Mouse (Mus musculus) neural tube, embryonic 14.5 days (tissue): ENCODE measurements at regions not wholly inside any gene's neighbourhood (a gene's known extent, or its start where the extent isn't known, plus 50 kb on each side); places are given as distances from the start of the nearest gene placed in this dataset.
A peak's percentile ranks its signal among the peaks of the same experiment; 100 is the strongest.

ENCODE experiments used
- ATAC-seq: fragments of 200-750 bp; cut with Nextera tagmentation; 2 replicates; pipeline ENCODE4 v1.8.0; 2017; ENCODE audit warnings: low read depth, mild to moderate bottlenecking, moderate TSS enrichment, moderate library complexity
- H3K27ac ChIP-seq: fragments of 300-500 bp; sonication (generic); 2 replicates; pipeline ENCODE4 v1.5.1; 2014; ENCODE audit warnings: low read depth, mild to moderate bottlenecking, control low read depth, low read length, moderate library complexity, mixed read lengths
- H3K27me3 ChIP-seq: fragments of 300-500 bp; sonication (generic); 2 replicates; pipeline ENCODE4 v1.6.1; 2014; ENCODE audit warnings: low read length; ENCODE audit not compliant: control insufficient read depth, insufficient read depth
- H3K36me3 ChIP-seq: fragments of 300-500 bp; sonication (generic); 2 replicates; pipeline ENCODE4 v1.6.1; 2014; ENCODE audit warnings: low read length, mixed read lengths; ENCODE audit not compliant: control insufficient read depth, insufficient read depth
- H3K4me1 ChIP-seq: fragments of 300-500 bp; sonication (generic); 2 replicates; pipeline ENCODE4 v1.6.1; 2014; ENCODE audit warnings: low read length; ENCODE audit not compliant: control insufficient read depth, insufficient read depth
- H3K4me2 ChIP-seq: fragments of 300-500 bp; sonication (generic); 2 replicates; pipeline ENCODE4 v1.6.1; 2014; ENCODE audit warnings: mild to moderate bottlenecking, low read depth, low read length, control low read depth
- H3K4me3 ChIP-seq: fragments of 300-500 bp; sonication (generic); 2 replicates; pipeline ENCODE4 v1.5.1; 2014; ENCODE audit warnings: low read depth, low read length, control low read depth, mixed read lengths
- H3K9ac ChIP-seq: fragments of 300-500 bp; sonication (generic); replicated peaks from 2 replicates; pipeline ENCODE4 v1.6.1; 2014; ENCODE audit warnings: low read depth, mild to moderate bottlenecking, control low read depth, low read length, mixed read lengths
- H3K9me3 ChIP-seq: fragments of 300-500 bp; sonication (generic); 2 replicates; pipeline ENCODE4 v1.6.1; 2016; ENCODE audit warnings: low read length; ENCODE audit not compliant: control insufficient read depth
- WGBS: fragments of 180-500 bp; shearing (Covaris S2); extraction: QIAGEN DNeasy Blood & Tissue Kit; methylation state at CpG from one replicate; pipeline ENCODE4 v1.1.7; 2014; 5-methylcytosine and 5-hydroxymethylcytosine counted together

DNA sequence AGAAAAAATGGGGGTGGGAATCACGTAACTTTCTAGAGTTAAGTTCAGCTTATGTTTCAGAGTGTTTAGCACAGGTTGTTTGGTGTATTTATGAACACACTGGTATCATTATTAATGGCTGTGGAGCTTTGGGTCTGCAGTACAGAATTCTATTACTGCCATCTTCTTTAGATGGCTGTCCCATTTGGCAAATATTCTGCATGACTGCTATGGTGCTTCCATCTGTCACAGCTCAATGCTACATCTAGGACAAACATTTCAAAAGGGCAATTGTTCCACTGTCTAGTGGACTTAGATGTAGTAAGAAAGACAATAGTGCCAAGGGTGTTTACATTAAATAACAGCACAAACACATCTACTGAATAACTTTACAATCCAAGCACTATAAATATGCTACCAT lies 2536.3 kb downstream of the Pcdh9 start:
- 89% methylated on average over 1 of the region's 1 CpGs for WGBS
- Histone ChIP-seq H3K9ac (no peak overlapping the region), H3K4me2 (no peak overlapping the region), H3K36me3 (no peaks in the 10 kb centered on the region), H3K27me3 (no peaks in the 10 kb centered on the region), H3K4me1 (no peaks in the 10 kb centered on the region), H3K9me3 (no peaks in the 10 kb centered on the region), H3K27ac (no peak overlapping the region), H3K4me3 (no peak overlapping the region)
- no peak for ATAC-seq

DNA sequence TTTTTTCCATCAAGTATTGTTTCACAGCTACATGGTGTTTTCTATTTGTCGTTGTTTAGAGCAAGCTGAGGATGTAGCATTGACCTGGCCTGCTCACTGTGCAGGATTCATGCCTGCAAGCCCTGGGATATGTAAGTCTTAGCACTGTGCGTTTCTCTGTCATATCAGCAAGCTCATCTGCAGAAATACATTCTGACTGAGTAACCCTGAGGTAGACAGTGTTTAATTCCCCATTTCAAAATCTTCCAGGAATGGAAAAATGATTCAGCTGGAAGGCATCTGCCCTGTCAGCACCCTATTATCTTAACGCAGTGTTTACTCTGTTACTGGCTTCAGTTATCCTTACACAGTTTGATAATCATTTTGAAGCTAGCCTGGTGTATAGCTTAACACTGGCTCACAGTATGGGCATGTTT lies 2563.8 kb downstream of the Pcdh9 start:
- Histone ChIP-seq H3K27ac (no peak overlapping the region), H3K27me3 (no peaks in the 10 kb centered on the region), H3K4me3 (no peak overlapping the region), H3K9me3 (no peaks in the 10 kb centered on the region), H3K4me1 (no peaks in the 10 kb centered on the region), H3K9ac (no peak overlapping the region), H3K36me3 (no peaks in the 10 kb centered on the region), H3K4me2 (no peak overlapping the region)
- WGBS = 49% methylated on average over 3 of the region's 3 CpGs
- peak; percentile 68; the same call in 1 of the 2 replicates for ATAC-seq
